Mouse (Mus musculus): Measurements from ENCODE around the gene Sept9.

Sept9 gene

GRCm38 (mm10) chr11:117370262-117370850, 170.9 kb downstream of the Sept9 start:
- no peak for DNase-seq (ENCODE audit: low spot score in 2 of 2)

GRCm38 (mm10) chr11:117372537-117372936, 173.1 kb downstream of the Sept9 start:
- DNase-seq (ENCODE audit: low spot score in 2 of 2): no peak

GRCm38 (mm10) chr11:117373195-117373594, 173.7 kb downstream of the Sept9 start:
- DNase-seq (ENCODE audit: low spot score in 2 of 2): no peak

- no peak for DNase-seq (ENCODE audit: low spot score in 2 of 2)
Observed at GRCm38 (mm10) chr11:117373870-117374269, 174.4 kb downstream of the Sept9 start.

GRCm38 (mm10) chr11:117374288-117374687, 174.8 kb downstream of the Sept9 start:
- DNase-seq (ENCODE audit: low spot score in 2 of 2): no peak

- DNase-seq (ENCODE audit: low spot score in 2 of 2): no peak
Observed at GRCm38 (mm10) chr11:117379774-117380173, 180.3 kb downstream of the Sept9 start.

- DNase-seq (ENCODE audit: low spot score in 2 of 2): no peak
Observed at GRCm38 (mm10) chr11:117384235-117384634, 184.8 kb downstream of the Sept9 start.

GRCm38 (mm10) chr11:117384897-117385296, 185.4 kb downstream of the Sept9 start:
- peak; percentile 70 to 80 for DNase-seq (ENCODE audit: low spot score in 2 of 2)

GRCm38 (mm10) chr11:117385331-117386103, 186.1 kb downstream of the Sept9 start:
- DNase-seq (ENCODE audit: low spot score in 2 of 2): no peak

- DNase-seq (ENCODE audit: low spot score in 2 of 2): no peak
Observed at GRCm38 (mm10) chr11:117387241-117387640, 187.8 kb downstream of the Sept9 start.

GRCm38 (mm10) chr11:117390001-117390402, 190.5 kb downstream of the Sept9 start:
- peak; percentile 33 to 63 for DNase-seq (ENCODE audit: low spot score in 2 of 2)

GRCm38 (mm10) chr11:117390774-117391534, 191.5 kb downstream of the Sept9 start:
- no peak for DNase-seq (ENCODE audit: low spot score in 2 of 2)

GRCm38 (mm10) chr11:117392251-117392650, 192.8 kb downstream of the Sept9 start:
- DNase-seq (ENCODE audit: low spot score in 2 of 2): peak in 1 of 2 experiments; percentile 63

GRCm38 (mm10) chr11:117393715-117394114, 194.3 kb downstream of the Sept9 start:
- DNase-seq (ENCODE audit: low spot score in 2 of 2): no peak

- DNase-seq (ENCODE audit: low spot score in 2 of 2): no peak
Observed at GRCm38 (mm10) chr11:117394230-117395137, 195.0 kb downstream of the Sept9 start.

GRCm38 (mm10) chr11:117395228-117395627, 195.8 kb downstream of the Sept9 start:
- no peak for DNase-seq (ENCODE audit: low spot score in 2 of 2)

GRCm38 (mm10) chr11:117396929-117397328, 197.5 kb downstream of the Sept9 start:
- no peak for DNase-seq (ENCODE audit: low spot score in 2 of 2)

- DNase-seq (ENCODE audit: low spot score in 2 of 2): peak in 1 of 2 experiments; percentile 30
Observed at GRCm38 (mm10) chr11:117397755-117398154, 198.3 kb downstream of the Sept9 start.

GRCm38 (mm10) chr11:117398191-117398590, 198.7 kb downstream of the Sept9 start:
- no peak for DNase-seq (ENCODE audit: low spot score in 2 of 2)

GRCm38 (mm10) chr11:117401583-117402367, 202.3 kb downstream of the Sept9 start:
- no peak for DNase-seq (ENCODE audit: low spot score in 2 of 2)

GRCm38 (mm10) chr11:117402550-117402949, 203.1 kb downstream of the Sept9 start:
- DNase-seq (ENCODE audit: low spot score in 2 of 2): no peak
